Mouse (Mus musculus) stomach, embryonic 15.5 days (tissue): Measurements from ENCODE around the gene St7. TPM values are rescaled to one million over a fixed set of nuclear protein-coding genes. Genes with fewer than 3 reads are reported as not detected.

Source experiments
- ATAC-seq: fragments of 200-750 bp; cut with Nextera tagmentation; 2 replicates; pipeline ENCODE4 v1.8.0; 2017; ENCODE audit warnings: low read depth, moderate number of reproducible peaks, moderate TSS enrichment; ENCODE audit not compliant: insufficient read depth, low FRiP score
- H3K27ac ChIP-seq: fragments of 300-500 bp; sonication (generic); 2 replicates; pipeline ENCODE4 v1.5.1; 2015; ENCODE audit warnings: mild to moderate bottlenecking, inconsistent platforms
- H3K27me3 ChIP-seq: fragments of 300-500 bp; sonication (generic); replicated peaks from 2 replicates; pipeline ENCODE4 v1.6.1; 2015; ENCODE audit warnings: inconsistent platforms
- H3K36me3 ChIP-seq: fragments of 300-500 bp; sonication (generic); 2 replicates; pipeline ENCODE4 v1.6.1; 2015; ENCODE audit warnings: inconsistent platforms
- H3K4me1 ChIP-seq: fragments of 300-500 bp; sonication (generic); 2 replicates; pipeline ENCODE4 v1.6.1; 2015; ENCODE audit warnings: inconsistent platforms
- H3K4me2 ChIP-seq: fragments of 300-500 bp; sonication (generic); 2 replicates; pipeline ENCODE4 v1.6.1; 2015; ENCODE audit warnings: mild to moderate bottlenecking, inconsistent platforms
- H3K4me3 ChIP-seq: fragments of 300-500 bp; sonication (generic); replicated peaks from 2 replicates; pipeline ENCODE4 v1.5.1; 2015; ENCODE audit warnings: inconsistent platforms
- H3K9ac ChIP-seq: fragments of 300-500 bp; sonication (generic); 2 replicates; pipeline ENCODE4 v1.6.1; 2015; ENCODE audit warnings: inconsistent platforms
- H3K9me3 ChIP-seq: fragments of 300-500 bp; sonication (generic); 2 replicates; pipeline ENCODE4 v1.6.1; 2016; ENCODE audit warnings: inconsistent platforms
- WGBS: fragments of 180-500 bp; shearing (Covaris S2); methylation state at CpG from one replicate; pipeline ENCODE4 v1.1.7; 2015; 5-methylcytosine and 5-hydroxymethylcytosine counted together
- polyA plus RNA-seq: library from polyadenylated mRNA; unstranded; fragments of >200 nt; fragmentation: Nextera tagmentation; extraction: Ambion mirVana; gene quantifications from 2 replicates; pipeline ENCODE4 v1.2.1, GENCODE M21; 2015

The St7 gene
- polyA plus RNA-seq, 1 experiment from 2014 or later = 23.5 TPM

- H3K4me1 ChIP-seq = no peaks in the 10 kb centered on the region
- no peaks in the 10 kb centered on the region for H3K27me3 ChIP-seq
- WGBS = 83% methylated on average over 5 of the region's 5 CpGs
- no peak for ATAC-seq
- H3K9me3 ChIP-seq = no peaks in the 10 kb centered on the region
- H3K4me2 ChIP-seq = no peak overlapping the region
- H3K9ac ChIP-seq = no peak overlapping the region
- no peak overlapping the region for H3K4me3 ChIP-seq
- H3K27ac ChIP-seq = no peak overlapping the region
- H3K36me3 ChIP-seq = no peaks in the 10 kb centered on the region
These were observed 108.0 kb downstream of the St7 start for GRCm38 (mm10) chr6:17800694-17801093.

- no peak for ATAC-seq
- Histone ChIP-seq H3K9me3 (no peaks in the 10 kb centered on the region), H3K4me3 (no peak overlapping the region), H3K4me1 (no peaks in the 10 kb centered on the region), H3K27ac (no peak overlapping the region), H3K9ac (no peak overlapping the region), H3K27me3 (no peaks in the 10 kb centered on the region), H3K4me2 (no peak overlapping the region), H3K36me3 (no peaks in the 10 kb centered on the region)
- 64% methylated on average over 3 of the region's 3 CpGs for WGBS
These were observed 111.7 kb downstream of the St7 start for GRCm38 (mm10) chr6:17804468-17804867.

- no peak overlapping the region for H3K9ac ChIP-seq
- no peak overlapping the region for H3K4me3 ChIP-seq
- H3K4me1 ChIP-seq = no peaks in the 10 kb centered on the region
- no peaks in the 10 kb centered on the region for H3K36me3 ChIP-seq
- H3K9me3 ChIP-seq = no peaks in the 10 kb centered on the region
- no peak overlapping the region for H3K27ac ChIP-seq
- no peaks in the 10 kb centered on the region for H3K27me3 ChIP-seq
- WGBS = 23% methylated on average over 4 of the region's 4 CpGs
- ATAC-seq = no peak
- no peak overlapping the region for H3K4me2 ChIP-seq
These were observed 113.8 kb downstream of the St7 start for GRCm38 (mm10) chr6:17806569-17806968.

- Histone ChIP-seq H3K4me3 (no peak overlapping the region), H3K27me3 (no peaks in the 10 kb centered on the region), H3K27ac (no peak overlapping the region), H3K9ac (no peak overlapping the region), H3K4me1 (no peaks in the 10 kb centered on the region), H3K36me3 (no peaks in the 10 kb centered on the region), H3K9me3 (no peaks in the 10 kb centered on the region), H3K4me2 (no peak overlapping the region)
- no peak for ATAC-seq
- WGBS = 74% methylated on average over 2 of the region's 2 CpGs
These were observed 118.3 kb downstream of the St7 start for GRCm38 (mm10) chr6:17811063-17811462.

- Histone ChIP-seq H3K9me3 (no peaks in the 10 kb centered on the region), H3K4me2 (no peak overlapping the region), H3K4me3 (no peak overlapping the region), H3K4me1 (no peaks in the 10 kb centered on the region), H3K27me3 (no peaks in the 10 kb centered on the region), H3K27ac (no peak overlapping the region), H3K9ac (no peak overlapping the region), H3K36me3 (no peaks in the 10 kb centered on the region)
- no peak for ATAC-seq
These were observed 118.8 kb downstream of the St7 start for GRCm38 (mm10) chr6:17811531-17811930.

- no peak overlapping the region for H3K4me3 ChIP-seq
- no peaks in the 10 kb centered on the region for H3K27me3 ChIP-seq
- no peak overlapping the region for H3K9ac ChIP-seq
- 65% methylated on average over 2 of the region's 2 CpGs for WGBS
- no peaks in the 10 kb centered on the region for H3K36me3 ChIP-seq
- H3K9me3 ChIP-seq = no peaks in the 10 kb centered on the region
- no peak overlapping the region for H3K27ac ChIP-seq
- ATAC-seq = no peak
- no peaks in the 10 kb centered on the region for H3K4me1 ChIP-seq
- H3K4me2 ChIP-seq = no peak overlapping the region
These were observed 121.4 kb downstream of the St7 start for GRCm38 (mm10) chr6:17814074-17814649.

GRCm38 (mm10) chr6:17816865-17817435, 124.2 kb downstream of the St7 start:
- 18% methylated on average over 3 of the region's 3 CpGs for WGBS
- ATAC-seq = peak; percentile 56; the same call in 1 of the 2 replicates
- H3K27me3 ChIP-seq = no peaks in the 10 kb centered on the region

GRCm38 (mm10) chr6:17823614-17824013, 130.9 kb downstream of the St7 start:
- Histone ChIP-seq H3K27me3 (no peaks in the 10 kb centered on the region), H3K36me3 (no peaks in the 10 kb centered on the region), H3K4me3 (no peak overlapping the region), H3K27ac (no peak overlapping the region), H3K9ac (no peak overlapping the region), H3K4me1 (no peaks in the 10 kb centered on the region), H3K9me3 (no peaks in the 10 kb centered on the region), H3K4me2 (no peak overlapping the region)
- 88% methylated on average over 2 of the region's 2 CpGs for WGBS
- no peak for ATAC-seq

More at GRCm38 (mm10) chr6:17816865-17817435, 124.2 kb downstream of the St7 start:
- Histone ChIP-seq H3K9me3 (no peaks in the 10 kb centered on the region), H3K4me2 (no peak overlapping the region), H3K9ac (no peak overlapping the region), H3K36me3 (no peaks in the 10 kb centered on the region), H3K27ac (no peak overlapping the region), H3K4me3 (no peak overlapping the region), H3K4me1 (no peaks in the 10 kb centered on the region)

- H3K4me2 ChIP-seq = no peak overlapping the region
- no peaks in the 10 kb centered on the region for H3K4me1 ChIP-seq
- no peak overlapping the region for H3K27ac ChIP-seq
- H3K36me3 ChIP-seq = no peaks in the 10 kb centered on the region
- H3K9me3 ChIP-seq = no peaks in the 10 kb centered on the region
- ATAC-seq = no peak
- WGBS = 90% methylated on average over 1 of the region's 1 CpGs
- H3K9ac ChIP-seq = no peak overlapping the region
- no peak overlapping the region for H3K4me3 ChIP-seq
- no peaks in the 10 kb centered on the region for H3K27me3 ChIP-seq
These were observed 132.0 kb downstream of the St7 start for GRCm38 (mm10) chr6:17824735-17825134.

GRCm38 (mm10) chr6:17828382-17828781, 135.6 kb downstream of the St7 start:
- Histone ChIP-seq H3K27ac (no peak overlapping the region), H3K27me3 (no peaks in the 10 kb centered on the region), H3K36me3 (no peaks in the 10 kb centered on the region), H3K4me1 (no peaks in the 10 kb centered on the region), H3K4me3 (no peak overlapping the region), H3K9ac (no peak overlapping the region), H3K4me2 (no peak overlapping the region), H3K9me3 (no peaks in the 10 kb centered on the region)
- WGBS = 60% methylated on average over 4 of the region's 4 CpGs
- ATAC-seq = no peak

- 93% methylated on average over 1 of the region's 1 CpGs for WGBS
- no peaks in the 10 kb centered on the region for H3K4me1 ChIP-seq
- H3K36me3 ChIP-seq = no peaks in the 10 kb centered on the region
- ATAC-seq = no peak
- no peaks in the 10 kb centered on the region for H3K9me3 ChIP-seq
- no peak overlapping the region for H3K9ac ChIP-seq
- H3K4me2 ChIP-seq = no peak overlapping the region
- no peak overlapping the region for H3K4me3 ChIP-seq
- no peak overlapping the region for H3K27ac ChIP-seq
- H3K27me3 ChIP-seq = no peaks in the 10 kb centered on the region
These were observed 137.2 kb downstream of the St7 start for GRCm38 (mm10) chr6:17829981-17830380.

- H3K4me1 ChIP-seq = no peaks in the 10 kb centered on the region
These were observed 141.8 kb downstream of the St7 start for GRCm38 (mm10) chr6:17834493-17834892.

GRCm38 (mm10) chr6:17835693-17836092, 143.0 kb downstream of the St7 start:
- Histone ChIP-seq H3K4me1 (no peaks in the 10 kb centered on the region), H3K9me3 (no peaks in the 10 kb centered on the region), H3K36me3 (no peaks in the 10 kb centered on the region), H3K4me3 (no peak overlapping the region), H3K9ac (no peak overlapping the region), H3K4me2 (no peak overlapping the region), H3K27me3 (no peaks in the 10 kb centered on the region), H3K27ac (no peak overlapping the region)
- 83% methylated on average over 6 of the region's 6 CpGs for WGBS
- ATAC-seq = no peak

More at GRCm38 (mm10) chr6:17834493-17834892, 141.8 kb downstream of the St7 start:
- H3K9me3 ChIP-seq = no peaks in the 10 kb centered on the region
- no peak overlapping the region for H3K4me2 ChIP-seq
- no peak for ATAC-seq
- no peak overlapping the region for H3K27ac ChIP-seq
- H3K4me3 ChIP-seq = no peak overlapping the region
- H3K9ac ChIP-seq = no peak overlapping the region
- 37% methylated on average over 7 of the region's 7 CpGs for WGBS
- H3K27me3 ChIP-seq = no peaks in the 10 kb centered on the region
- no peaks in the 10 kb centered on the region for H3K36me3 ChIP-seq
